Mouse (Mus musculus): Measurements from ENCODE around the gene Apof. TPM values are rescaled to one million over a fixed set of nuclear protein-coding genes. Genes with fewer than 3 reads are reported as not detected.

Gene Apof
- polyA plus RNA-seq, 1 experiment = 0.75 TPM

- Histone ChIP-seq H3K4me1 (ENCODE audit: control insufficient read depth, insufficient read depth, low read length) (no peaks in the 10 kb centered on the region), H3K4me3 (replicated peaks; ENCODE audit: extremely low read depth, low read depth, low read length) (peak overlapping the region; percentile 96)
- under 1% methylated on average over 14 of the region's 14 CpGs for WGBS
- TF ChIP-seq POLR2A (IDR thresholded peaks at IDR 0.05; ENCODE audit: borderline replicate concordance, extremely low read depth, low read depth, low read length) (no peak), CTCF (IDR thresholded peaks at IDR 0.05; ENCODE audit: insufficient read depth, low read length) (peak; percentile 59)
- peak; percentile 51 for DNase-seq
Observed at GRCm38 (mm10) chr10:128232420-128232985, 36.0 kb upstream of the Apof start.

- no peaks in the 10 kb centered on the region for H3K4me1 ChIP-seq (ENCODE audit: control insufficient read depth, insufficient read depth, low read length)
- no peak for DNase-seq
- TF ChIP-seq CTCF (IDR thresholded peaks at IDR 0.05; ENCODE audit: insufficient read depth, low read length) = no peak
- TF ChIP-seq POLR2A (IDR thresholded peaks at IDR 0.05; ENCODE audit: borderline replicate concordance, extremely low read depth, low read depth, low read length) = no peak
- H3K4me3 ChIP-seq (replicated peaks; ENCODE audit: extremely low read depth, low read depth, low read length) = no peak overlapping the region
- 79% methylated on average over 4 of the region's 4 CpGs for WGBS
Observed at GRCm38 (mm10) chr10:128236321-128236720, 32.1 kb upstream of the Apof start.

- no peaks in the 10 kb centered on the region for H3K4me1 ChIP-seq (ENCODE audit: control insufficient read depth, insufficient read depth, low read length)
- WGBS = 56% methylated on average over 15 of the region's 15 CpGs
- no peak overlapping the region for H3K4me3 ChIP-seq (replicated peaks; ENCODE audit: extremely low read depth, low read depth, low read length)
- no peak for DNase-seq
- TF ChIP-seq POLR2A (IDR thresholded peaks at IDR 0.05; ENCODE audit: borderline replicate concordance, extremely low read depth, low read depth, low read length) (no peak), CTCF (IDR thresholded peaks at IDR 0.05; ENCODE audit: insufficient read depth, low read length) (no peak)
Observed at GRCm38 (mm10) chr10:128237807-128238480, 30.5 kb upstream of the Apof start.

GRCm38 (mm10) chr10:128239140-128239539, 29.3 kb upstream of the Apof start:
- Histone ChIP-seq H3K4me3 (replicated peaks; ENCODE audit: extremely low read depth, low read depth, low read length) (no peak overlapping the region), H3K4me1 (ENCODE audit: control insufficient read depth, insufficient read depth, low read length) (no peaks in the 10 kb centered on the region)
- no peak for TF ChIP-seq POLR2A (IDR thresholded peaks at IDR 0.05; ENCODE audit: borderline replicate concordance, extremely low read depth, low read depth, low read length)
- TF ChIP-seq CTCF (IDR thresholded peaks at IDR 0.05; ENCODE audit: insufficient read depth, low read length) = no peak
- no peak for DNase-seq
- 91% methylated on average over 4 of the region's 4 CpGs for WGBS

- no peaks in the 10 kb centered on the region for H3K4me1 ChIP-seq (ENCODE audit: control insufficient read depth, insufficient read depth, low read length)
Observed at GRCm38 (mm10) chr10:128240131-128240530, 28.3 kb upstream of the Apof start.

GRCm38 (mm10) chr10:128243252-128243651, 25.2 kb upstream of the Apof start:
- DNase-seq = no peak
- 0 out of 2 replicates have a peak, but pooled peaks cover 2% of the 10 kb centered on the region for H3K4me1 ChIP-seq (ENCODE audit: control insufficient read depth, insufficient read depth, low read length)
- WGBS = 73% methylated on average over 8 of the region's 8 CpGs
- no peak overlapping the region for H3K4me3 ChIP-seq (replicated peaks; ENCODE audit: extremely low read depth, low read depth, low read length)
- TF ChIP-seq POLR2A (IDR thresholded peaks at IDR 0.05; ENCODE audit: borderline replicate concordance, extremely low read depth, low read depth, low read length) = no peak
- TF ChIP-seq CTCF (IDR thresholded peaks at IDR 0.05; ENCODE audit: insufficient read depth, low read length) = no peak

More at GRCm38 (mm10) chr10:128240131-128240530, 28.3 kb upstream of the Apof start:
- no peak for DNase-seq
- TF ChIP-seq CTCF (IDR thresholded peaks at IDR 0.05; ENCODE audit: insufficient read depth, low read length) = no peak
- TF ChIP-seq POLR2A (IDR thresholded peaks at IDR 0.05; ENCODE audit: borderline replicate concordance, extremely low read depth, low read depth, low read length) = no peak
- H3K4me3 ChIP-seq (replicated peaks; ENCODE audit: extremely low read depth, low read depth, low read length) = no peak overlapping the region
- WGBS = 86% methylated on average over 18 of the region's 18 CpGs

- 91% methylated on average over 15 of the region's 15 CpGs for WGBS
- TF ChIP-seq POLR2A (IDR thresholded peaks at IDR 0.05; ENCODE audit: borderline replicate concordance, extremely low read depth, low read depth, low read length) (no peak), CTCF (IDR thresholded peaks at IDR 0.05; ENCODE audit: insufficient read depth, low read length) (no peak)
- Histone ChIP-seq H3K4me3 (replicated peaks; ENCODE audit: extremely low read depth, low read depth, low read length) (no peak overlapping the region), H3K4me1 (ENCODE audit: control insufficient read depth, insufficient read depth, low read length) (0 out of 2 replicates have a peak, but pooled peaks cover 2% of the 10 kb centered on the region)
- DNase-seq = no peak
Observed at GRCm38 (mm10) chr10:128244121-128244520, 24.4 kb upstream of the Apof start.

- H3K4me1 ChIP-seq (ENCODE audit: control insufficient read depth, insufficient read depth, low read length) = 0 out of 2 replicates have a peak, but pooled peaks cover 2% of the 10 kb centered on the region
- TF ChIP-seq POLR2A (IDR thresholded peaks at IDR 0.05; ENCODE audit: borderline replicate concordance, extremely low read depth, low read depth, low read length) = peak; percentile 34; the same call in 1 of the 2 replicates
- TF ChIP-seq CTCF (IDR thresholded peaks at IDR 0.05; ENCODE audit: insufficient read depth, low read length) = no peak
- DNase-seq = no peak
- peak overlapping the region; percentile 60 for H3K4me3 ChIP-seq (replicated peaks; ENCODE audit: extremely low read depth, low read depth, low read length)
- WGBS = 54% methylated on average over 17 of the region's 17 CpGs
Observed at GRCm38 (mm10) chr10:128247020-128247732, 21.3 kb upstream of the Apof start.

GRCm38 (mm10) chr10:128250565-128250964, 17.9 kb upstream of the Apof start:
- TF ChIP-seq CTCF (IDR thresholded peaks at IDR 0.05; ENCODE audit: insufficient read depth, low read length) (no peak), POLR2A (IDR thresholded peaks at IDR 0.05; ENCODE audit: borderline replicate concordance, extremely low read depth, low read depth, low read length) (no peak)
- DNase-seq = no peak
- WGBS = 94% methylated on average over 13 of the region's 13 CpGs
- Histone ChIP-seq H3K4me1 (ENCODE audit: control insufficient read depth, insufficient read depth, low read length) (0 out of 2 replicates have a peak, but pooled peaks cover 2% of the 10 kb centered on the region), H3K4me3 (replicated peaks; ENCODE audit: extremely low read depth, low read depth, low read length) (no peak overlapping the region)

All from lung, adult 2 months (tissue).